Mouse (Mus musculus) liver, postnatal 0 days (tissue): ENCODE data around the gene Tex9.

ENCODE experiments used
- CTCF ChIP-seq: sonication (generic); IDR thresholded peaks from 2 replicates; pipeline ENCODE4 v1.5.1; 2016; ENCODE audit warnings: antibody characterized with exemption, low read depth
- EP300 ChIP-seq: IDR thresholded peaks from 2 replicates; pipeline ENCODE4 v1.6.1; 2016; ENCODE audit warnings: antibody characterized with exemption, low read depth, mild to moderate bottlenecking

- no peak for TF ChIP-seq CTCF
- TF ChIP-seq EP300: no peak
These were observed 20.4 kb upstream of the Tex9 start for GRCm38 (mm10) chr9:72512229-72512981.
